Mouse (Mus musculus): ENCODE measurements at regions not wholly inside any gene's neighbourhood (a gene's known extent, or its start where the extent isn't known, plus 50 kb on each side); places are given as distances from the start of the nearest gene placed in this dataset.

- DNase-seq: no peak
Measured at GRCm38 (mm10) chr7:74224378-74224777, 210.9 kb upstream of the St8sia2 start.

- peak; percentile 19 for DNase-seq
Measured at GRCm38 (mm10) chr7:74200661-74201060, 187.2 kb upstream of the St8sia2 start.

- no peak for DNase-seq
Measured at GRCm38 (mm10) chr7:74198796-74199195, 185.3 kb upstream of the St8sia2 start.

GRCm38 (mm10) chr7:74184661-74185060, 171.2 kb upstream of the St8sia2 start:
- no peak for DNase-seq

- DNase-seq: no peak
Measured at GRCm38 (mm10) chr7:74174206-74174605, 160.7 kb upstream of the St8sia2 start.

- DNase-seq: no peak
Measured at GRCm38 (mm10) chr7:74173230-74173612, 159.7 kb upstream of the St8sia2 start.

GRCm38 (mm10) chr7:74172504-74173229, 159.2 kb upstream of the St8sia2 start:
- DNase-seq: no peak

- no peak for DNase-seq
Measured at GRCm38 (mm10) chr7:74151590-74151989, 138.1 kb upstream of the St8sia2 start.

GRCm38 (mm10) chr7:74143236-74143635, 129.7 kb upstream of the St8sia2 start:
- DNase-seq: no peak

- DNase-seq: peak; percentile 11
Measured at GRCm38 (mm10) chr7:74138169-74138568, 124.7 kb upstream of the St8sia2 start.

- DNase-seq: no peak
Measured at GRCm38 (mm10) chr7:74130206-74130836, 116.8 kb upstream of the St8sia2 start.

- DNase-seq: no peak
Measured at GRCm38 (mm10) chr7:74112071-74112470, 98.6 kb upstream of the St8sia2 start.

- peak; percentile 46 for DNase-seq
Measured at GRCm38 (mm10) chr7:74108347-74108746, 94.9 kb upstream of the St8sia2 start.

GRCm38 (mm10) chr7:74107176-74107928, 93.9 kb upstream of the St8sia2 start:
- peak; percentile 64 for DNase-seq

GRCm38 (mm10) chr7:74091402-74092025, 78.0 kb upstream of the St8sia2 start:
- no peak for DNase-seq

GRCm38 (mm10) chr7:74080846-74081235, 67.4 kb upstream of the St8sia2 start:
- DNase-seq: no peak

- DNase-seq: no peak
Measured at GRCm38 (mm10) chr7:74080079-74080845, 66.8 kb upstream of the St8sia2 start.

- DNase-seq: no peak
Measured at GRCm38 (mm10) chr7:74072632-74073031, 59.1 kb upstream of the St8sia2 start.

GRCm38 (mm10) chr7:74070836-74071235, 57.3 kb upstream of the St8sia2 start:
- no peak for DNase-seq

GRCm38 (mm10) chr7:74065449-74066099, 52.1 kb upstream of the St8sia2 start:
- peak; percentile 72 for DNase-seq

Measured in kidney, postnatal 10 days (tissue).